Mouse (Mus musculus) CD4-positive helper T cell, adult 2 months (primary cell): Measurements from ENCODE around the gene Vmn1r18.
"Not testable (repeated sequence)": the region's sequence is repeated elsewhere in the genome, so short reads cannot be mapped to it uniquely, and the experiment has no call there.

Experiments
- DNase-seq: peaks from one replicate; pipeline ENCODE4 v3.0.0-alpha.2; 2012; ENCODE audit warnings: low read depth, missing footprints, low spot score

Gene Vmn1r18

DNA sequence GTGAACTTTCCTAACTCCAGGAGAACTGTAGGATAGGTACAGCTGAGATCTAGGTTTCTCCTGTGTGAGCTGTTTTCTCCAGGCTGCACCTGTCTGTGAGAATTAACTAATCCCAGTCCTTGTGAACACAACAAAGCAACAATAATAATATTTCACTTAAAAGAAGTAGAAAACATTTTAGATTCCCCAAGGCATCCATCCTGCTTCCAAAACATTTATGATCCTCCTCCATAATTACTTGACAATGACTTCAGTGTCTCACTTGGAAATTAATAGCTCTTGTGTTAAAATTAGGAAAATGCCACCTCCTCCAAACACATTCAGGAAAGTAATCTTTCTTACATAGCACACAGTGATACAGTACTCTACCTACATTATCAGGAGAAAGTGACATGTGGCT lies at the start of gene Vmn1r18:
TSS of gene Vmn1r18 (minus strand) at position 101 of the 400 bp plus-strand sequence.
- no peak for DNase-seq

DNA sequence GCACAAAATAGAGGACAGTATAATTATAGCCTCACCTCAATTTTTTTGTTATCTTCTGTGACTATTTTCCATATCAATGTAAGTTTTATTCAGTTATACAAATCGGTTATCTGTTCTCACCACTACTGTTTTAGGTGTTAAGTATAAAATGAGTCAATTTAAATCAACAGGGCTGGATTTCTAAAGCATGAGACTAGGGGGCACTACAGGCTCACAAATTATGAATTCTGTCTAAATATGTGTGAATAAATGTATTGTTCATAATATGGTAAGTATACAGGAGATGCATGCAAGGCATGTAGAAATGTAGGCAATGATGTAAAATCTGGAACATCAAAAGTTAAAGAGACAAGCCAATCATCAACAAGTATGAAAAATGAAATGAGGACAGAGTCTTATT lies 35.6 kb upstream of the Vmn1r18 start:
- DNase-seq, result peak; percentile 28

DNA sequence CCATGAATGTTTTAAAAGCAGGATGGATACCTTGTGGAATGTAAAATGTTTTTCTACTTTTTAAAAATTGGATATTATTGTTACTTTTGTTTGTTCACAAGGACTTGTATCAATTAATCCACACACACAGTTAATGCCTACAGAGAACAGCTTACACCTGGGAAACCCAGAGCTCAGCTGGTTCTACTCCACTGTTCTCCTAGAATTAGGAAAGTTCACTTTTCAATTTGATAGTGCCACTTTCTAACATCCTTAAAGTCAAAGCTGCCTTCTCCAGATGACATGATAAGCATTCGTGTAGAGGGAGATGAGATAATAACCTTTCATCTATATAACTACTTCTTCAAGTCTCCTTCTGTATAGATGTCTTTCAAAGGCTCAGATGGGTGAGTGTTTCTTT lies 33.0 kb upstream of the Vmn1r18 start, which contains the start of gene Vmn1r20:
TSS of gene Vmn1r20 (plus strand) at position 301 of the 400 bp plus-strand sequence.
- DNase-seq, result no peak

DNA sequence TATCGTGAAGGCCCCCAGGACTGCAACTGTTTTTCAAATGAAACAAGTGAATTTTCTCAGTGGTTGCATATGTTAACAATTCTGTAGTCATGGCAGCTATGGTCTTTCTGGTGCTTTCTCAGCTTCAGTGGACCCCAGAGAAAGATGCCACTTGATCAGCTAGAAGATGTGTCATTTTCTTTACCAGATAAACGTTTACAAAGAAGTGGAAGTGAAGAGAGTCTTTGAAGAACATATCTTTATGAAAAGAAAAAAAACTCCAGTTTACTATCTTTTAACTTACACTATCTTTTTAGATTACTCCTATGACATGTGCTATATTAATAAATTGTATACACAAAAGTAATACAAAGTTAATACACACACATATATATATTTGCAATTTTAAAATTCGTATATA lies 7.9 kb upstream of the Vmn1r18 start, which contains the start of gene Vmn1r19:
TSS of gene Vmn1r19 (plus strand) at position 301 of the 400 bp plus-strand sequence.
- not testable (repeated sequence) for DNase-seq

DNA sequence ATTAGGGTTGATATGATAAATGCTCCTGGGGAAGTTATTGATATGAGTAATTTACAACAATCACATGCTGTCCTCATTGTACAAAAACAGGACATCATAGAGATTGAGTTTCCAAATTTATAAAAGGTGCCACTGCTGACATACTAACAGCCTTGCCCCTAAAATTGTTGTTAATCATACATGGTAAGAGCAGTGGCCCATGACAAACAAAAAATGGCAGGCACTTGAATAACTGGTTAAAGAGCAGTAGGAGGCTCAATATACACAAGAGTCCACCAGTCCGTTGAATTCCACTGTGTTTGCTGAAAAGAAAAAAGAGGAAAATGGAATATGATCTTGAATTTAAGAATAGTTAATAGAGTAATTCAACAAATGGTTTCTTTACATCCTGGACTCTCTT lies 28.1 kb downstream of the Vmn1r18 start:
- no peak for DNase-seq

DNA sequence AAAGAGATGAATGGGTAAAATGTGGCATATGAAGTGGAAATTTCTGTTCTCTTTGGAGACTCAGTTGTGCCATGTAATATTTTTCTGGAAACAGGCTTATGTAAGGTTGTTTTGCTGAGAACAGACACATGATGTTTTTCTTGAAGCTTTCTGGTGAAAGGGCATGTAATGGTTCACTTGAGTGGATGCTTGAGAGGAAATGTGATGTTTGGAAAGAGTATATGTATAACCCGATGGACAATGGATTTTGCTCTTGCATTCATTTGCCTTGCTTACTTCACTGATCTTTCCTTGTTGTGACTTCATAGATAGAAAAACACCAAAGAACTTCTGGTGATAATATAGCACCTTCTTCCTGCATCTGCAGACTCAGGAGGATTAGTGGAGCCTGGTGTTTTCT lies 29.7 kb downstream of the Vmn1r18 start:
- not testable (repeated sequence) for DNase-seq

DNA sequence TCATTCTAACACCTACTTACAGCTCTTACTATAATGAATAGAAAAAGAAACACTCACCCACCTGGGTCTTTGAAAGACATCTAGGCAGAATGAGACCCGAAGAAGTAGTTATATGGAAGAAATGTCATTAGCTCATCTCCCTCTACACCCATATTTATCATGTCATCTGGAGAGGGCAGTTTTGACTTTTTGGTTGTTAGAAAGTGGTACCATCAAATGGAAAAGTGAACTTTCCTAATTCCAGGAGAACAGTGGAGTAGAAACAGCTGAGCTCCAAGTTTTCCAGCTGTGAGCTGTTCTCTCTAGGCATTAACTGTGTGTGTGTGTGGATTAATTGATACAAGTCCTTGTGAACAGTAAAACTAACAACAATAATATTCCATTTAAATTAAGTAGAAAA lies 32.0 kb downstream of the Vmn1r18 start, which contains the start of gene Vmn1r17:
TSS of gene Vmn1r17 (minus strand) at position 101 of the 400 bp plus-strand sequence.
- DNase-seq, result no peak

DNA sequence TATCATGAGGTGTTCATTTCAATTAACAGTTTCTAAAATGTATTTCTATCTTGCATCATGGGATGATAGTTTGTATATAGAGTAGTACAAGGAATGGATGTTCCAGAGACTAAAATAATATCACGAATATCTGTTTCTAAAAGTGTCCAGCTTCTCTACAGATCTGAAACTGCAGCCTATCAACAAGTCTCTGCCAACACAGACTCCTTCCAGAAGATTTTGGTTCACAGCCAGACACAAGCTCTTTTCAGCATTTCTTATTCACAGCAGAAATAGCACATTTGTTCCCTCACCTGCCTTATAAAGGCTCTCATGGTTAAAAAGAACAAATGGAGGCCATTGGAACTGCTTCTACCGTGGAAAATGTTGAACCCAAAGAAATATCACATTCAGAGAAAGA lies 38.7 kb downstream of the Vmn1r18 start:
- no peak for DNase-seq

DNA sequence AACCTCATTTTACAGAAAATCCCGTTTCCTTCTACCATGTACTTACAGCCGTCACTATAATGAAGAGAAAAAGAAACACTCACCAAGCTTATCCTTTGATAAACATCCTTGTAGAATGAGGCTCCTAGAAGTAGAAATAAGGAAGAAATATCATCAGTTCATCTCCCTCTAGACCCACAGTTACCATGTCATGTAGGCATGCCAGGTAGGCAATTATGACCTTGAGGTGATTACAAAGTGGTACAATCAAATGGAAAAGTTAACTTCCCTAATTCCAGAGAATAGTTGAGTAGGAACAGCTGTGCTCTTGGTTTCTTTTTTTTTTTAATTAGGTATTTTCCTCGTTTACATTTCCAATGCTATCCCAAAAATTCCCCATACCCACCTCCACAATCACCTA lies 66.2 kb downstream of the Vmn1r18 start, which contains the start of gene Vmn1r16:
TSS of gene Vmn1r16 (minus strand) at position 101 of the 400 bp plus-strand sequence.
- no peak for DNase-seq
